Comparison of ENCODE assay signal across 15 mouse cellular contexts in the genomic region with DNA sequence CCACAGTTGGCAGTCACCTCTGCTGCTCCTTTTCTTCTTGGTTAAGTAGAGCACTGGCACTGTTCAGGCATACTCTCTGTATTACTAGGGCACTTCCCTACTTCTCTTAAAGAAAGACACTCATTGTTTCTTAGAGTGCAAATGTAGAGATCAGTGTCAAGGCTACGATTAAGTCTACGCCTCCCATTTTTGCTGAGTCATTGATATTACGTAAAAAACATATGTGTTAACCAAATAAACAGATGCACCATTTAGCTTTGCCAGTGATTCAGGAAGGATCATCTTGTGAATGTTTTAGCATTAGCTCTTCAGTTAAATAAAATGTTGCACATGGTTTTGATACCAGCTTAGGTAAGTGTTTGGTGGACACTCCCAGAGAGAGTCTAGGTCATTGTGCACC.
"Had no signal": no experiment of that assay in that cellular context is flagged by ENCODE, and none has a peak within 500 bp of the region (broad histone marks: within the 10 kb centered on the region; RNA-seq: fewer than 3 reads in every experiment).

No protein-coding gene starts in this region.

- H3K27me3 ChIP-seq: megakaryocyte, embryonic 14.5 days; midbrain, embryonic 15.5 days; neural tube, embryonic 13.5 days had no signal

- H3K4me3 ChIP-seq: layer of hippocampus, adult 2 months; limb, embryonic 12.5 days; megakaryocyte, embryonic 14.5 days; midbrain, embryonic 15.5 days; neural tube, embryonic 13.5 days had no signal

- H3K27ac ChIP-seq: layer of hippocampus, adult 2 months; limb, embryonic 12.5 days; liver, embryonic 14.5 days; midbrain, embryonic 15.5 days; neural tube, embryonic 13.5 days had no signal

- H3K4me2 ChIP-seq: limb, embryonic 12.5 days; midbrain, embryonic 11.5 days; midbrain, embryonic 15.5 days; neural tube, embryonic 13.5 days had no signal

- ATAC-seq: lung, postnatal 0 days; midbrain, embryonic 15.5 days had no signal

- H3K36me3 ChIP-seq: limb, embryonic 12.5 days; midbrain, embryonic 15.5 days; neural tube, embryonic 13.5 days had no signal

- DNase-seq: kidney, adult 9 months; kidney, postnatal 10 days; kidney, postnatal 4 days; lung, adult 2 months; lung, postnatal 36 days; right cerebral cortex, postnatal 14 days; thymus, postnatal 36 days had no signal

- H3K4me1 ChIP-seq: limb, embryonic 12.5 days; megakaryocyte, embryonic 14.5 days; midbrain, embryonic 15.5 days; neural tube, embryonic 13.5 days had no signal

- H3K9me3 ChIP-seq: limb, embryonic 12.5 days; midbrain, embryonic 15.5 days; neural tube, embryonic 13.5 days had no signal

- H3K9ac ChIP-seq: limb, embryonic 12.5 days; liver, embryonic 14.5 days; midbrain, embryonic 15.5 days; neural tube, embryonic 13.5 days had no signal
